Mouse (Mus musculus): ENCODE data around the gene Hist2h3b. TPM values are rescaled to one million over a fixed set of nuclear protein-coding genes. Genes with fewer than 3 reads are reported as not detected.
A peak's percentile ranks its signal among the peaks of the same experiment; 100 is the strongest.
"Not testable (repeated sequence)": the region's sequence is repeated elsewhere in the genome, so short reads cannot be mapped to it uniquely, and the experiment has no call there.

The Hist2h3b gene
- total RNA-seq, 2 experiments from 2014 or later = 36.6 to 38.6 TPM

DNA sequence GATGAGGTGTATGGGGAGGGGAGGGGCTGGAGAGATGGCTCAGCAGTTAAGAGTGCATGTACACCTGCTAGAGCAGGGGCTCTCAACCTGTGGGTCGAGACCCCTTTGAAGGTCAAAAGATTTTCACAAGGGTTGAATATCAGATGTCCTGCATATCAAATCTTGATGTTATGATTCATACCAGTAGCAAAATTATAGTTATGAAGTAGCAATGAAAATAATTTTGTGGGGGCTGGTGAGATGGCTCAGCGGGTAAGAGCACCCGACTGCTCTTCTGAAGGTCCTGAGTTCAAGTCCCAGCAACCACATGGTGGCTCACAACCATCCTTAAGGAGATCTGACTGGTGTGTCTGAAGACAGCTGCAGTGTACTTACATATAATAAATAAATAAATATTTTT, 22.3 kb downstream of the Hist2h3b start:
- intact Hi-C loops (cut with DNase I) = not testable (repeated sequence)

GRCm38 (mm10) chr3:96292641-96293040, 24.2 kb downstream of the Hist2h3b start:
- no peak for DNase-seq
- intact Hi-C loops (cut with DNase I) = no loop called here

More for the DNA sequence above, 22.3 kb downstream of the Hist2h3b start:
- DNase-seq = not testable (repeated sequence)

DNA sequence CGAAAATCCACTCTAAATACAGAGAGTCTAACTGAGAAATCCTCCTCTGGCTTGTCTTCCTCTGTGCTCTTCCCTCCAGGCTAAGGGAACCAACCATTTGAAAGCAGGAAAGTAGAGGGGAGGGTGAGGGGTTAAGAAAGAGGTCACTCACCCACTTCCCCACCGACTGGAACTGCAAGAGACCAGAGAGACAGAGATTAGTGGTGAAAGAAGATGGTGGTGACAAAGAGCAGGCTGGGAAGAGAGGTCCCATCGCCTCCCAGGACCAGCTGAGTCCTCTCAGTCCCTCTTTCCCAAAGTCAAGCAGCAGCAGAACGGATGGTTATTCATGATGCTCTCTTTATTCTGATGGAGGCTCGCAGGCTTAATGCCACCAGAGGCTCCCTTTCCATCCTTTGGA, 24.9 kb downstream of the Hist2h3b start:
- intact Hi-C loops (cut with DNase I) = no loop called here
- DNase-seq = no peak

DNA sequence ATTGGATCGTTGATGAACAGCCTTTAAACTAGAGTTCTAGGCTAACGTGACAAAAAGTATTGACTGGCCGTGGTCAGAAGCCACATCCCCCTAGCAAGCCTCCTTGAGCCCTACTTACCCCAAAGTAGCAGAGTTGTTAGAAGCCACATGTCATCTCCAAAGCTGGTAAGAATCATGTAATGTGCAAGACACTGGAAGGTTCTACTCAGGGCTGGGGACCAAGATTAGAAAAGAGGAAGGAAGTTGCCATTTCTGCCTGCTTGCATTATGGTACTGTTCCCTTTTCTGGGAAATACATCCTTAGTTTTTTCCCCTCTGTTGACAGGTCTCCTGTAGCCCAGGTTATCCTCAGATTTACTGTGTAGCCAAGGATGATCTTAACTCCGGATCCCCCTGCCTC, 25.3 kb downstream of the Hist2h3b start, which contains the start of gene Fcgr1:
Gene Fcgr1, minus strand, starts transcription at position 183 of the 400 bp plus-strand sequence.
- no peak for DNase-seq
- intact Hi-C loops (cut with DNase I) = no loop called here

DNA sequence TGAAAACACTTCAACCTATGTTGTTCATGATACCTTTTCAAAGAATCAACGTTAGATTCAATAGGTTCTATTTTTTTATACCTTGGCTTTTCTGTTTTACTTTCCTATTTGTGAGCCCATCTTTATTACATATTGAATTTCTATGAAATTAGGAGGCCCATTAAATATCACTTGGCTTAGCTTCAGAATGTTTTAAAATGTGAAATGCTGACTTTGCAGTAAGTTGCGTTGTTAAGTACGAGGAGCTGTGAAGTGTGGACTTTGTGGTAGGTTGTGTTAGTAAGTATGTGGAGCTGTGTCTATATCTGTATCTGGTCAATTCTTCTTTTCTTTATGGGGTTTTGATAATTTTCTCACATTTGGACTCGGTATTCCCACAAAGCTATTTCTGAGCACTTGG, 29.9 kb downstream of the Hist2h3b start:
- intact Hi-C loops (cut with DNase I) = no loop called here

DNA sequence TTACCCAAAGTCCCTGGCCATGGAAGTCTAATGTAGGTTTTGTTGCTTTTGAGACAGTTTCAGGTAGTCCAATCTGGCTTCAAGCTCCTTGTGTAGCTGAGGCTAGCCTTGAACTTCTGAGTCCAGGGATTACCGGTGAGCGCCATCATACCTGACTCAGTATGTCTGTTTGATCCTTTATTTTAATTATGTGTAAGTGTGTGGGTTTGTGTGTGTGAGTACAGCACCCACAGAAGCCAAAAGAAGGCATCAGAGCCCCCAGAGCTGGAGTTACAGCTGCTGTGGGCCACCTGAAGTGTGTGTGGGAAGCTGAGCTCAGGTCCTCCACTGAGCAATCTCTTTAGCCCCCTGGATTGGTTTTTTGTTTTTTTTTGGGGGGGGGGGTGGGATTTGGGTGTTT, 31.1 kb downstream of the Hist2h3b start:
- DNase-seq = no peak
- intact Hi-C loops (cut with DNase I) = no loop called here

More for the DNA sequence above, 29.9 kb downstream of the Hist2h3b start:
- DNase-seq = no peak

GRCm38 (mm10) chr3:96300706-96301529, 32.5 kb downstream of the Hist2h3b start:
- peak in 1 of 2 experiments; percentile 34 for DNase-seq
- intact Hi-C loops (cut with DNase I) = no loop called here

DNA sequence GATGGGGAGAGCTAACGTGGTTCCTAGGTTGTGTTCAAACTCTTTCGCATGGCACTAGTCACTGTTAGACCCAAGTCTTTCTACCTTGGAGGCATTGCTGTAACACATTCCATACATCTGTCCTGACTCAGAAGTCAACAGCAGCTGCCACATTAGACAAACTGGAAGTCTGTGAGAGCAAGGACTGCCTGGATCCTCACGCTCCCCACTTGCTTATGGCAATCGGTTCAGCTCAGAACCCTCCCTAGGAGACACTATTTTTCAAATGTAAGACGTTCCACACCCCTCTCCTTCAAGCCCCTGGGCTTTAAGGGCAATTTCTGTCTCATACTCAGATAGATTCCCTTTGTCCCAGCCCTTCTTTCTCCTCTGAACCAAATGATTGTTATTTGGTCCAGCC, 33.6 kb downstream of the Hist2h3b start:
- intact Hi-C loops (cut with DNase I) = no loop called here

GRCm38 (mm10) chr3:96306506-96306905, 38.1 kb downstream of the Hist2h3b start:
- intact Hi-C loops (cut with DNase I) = no loop called here
- DNase-seq = no peak

More for the DNA sequence above, 33.6 kb downstream of the Hist2h3b start:
- no peak for DNase-seq

DNA sequence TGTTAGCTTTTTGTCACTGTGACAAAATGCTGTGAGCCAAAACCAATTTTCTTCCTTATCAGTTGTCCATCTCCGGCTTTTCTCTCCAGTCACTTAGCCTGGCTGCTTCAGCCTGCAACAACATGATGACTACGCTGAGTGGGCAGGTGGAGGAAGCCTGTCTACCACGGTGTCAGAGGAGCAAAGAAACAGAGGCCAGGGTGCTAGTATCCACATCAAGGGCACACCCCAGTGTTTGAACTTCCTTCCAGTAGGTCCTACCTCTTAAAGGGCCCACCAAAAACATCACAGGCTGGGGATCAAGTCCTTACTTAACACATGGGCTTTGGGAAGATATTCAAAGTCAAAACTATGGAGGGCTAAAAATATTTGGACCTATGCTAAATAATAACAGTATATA, 41.0 kb downstream of the Hist2h3b start:
- intact Hi-C loops (cut with DNase I) = no loop called here

DNA sequence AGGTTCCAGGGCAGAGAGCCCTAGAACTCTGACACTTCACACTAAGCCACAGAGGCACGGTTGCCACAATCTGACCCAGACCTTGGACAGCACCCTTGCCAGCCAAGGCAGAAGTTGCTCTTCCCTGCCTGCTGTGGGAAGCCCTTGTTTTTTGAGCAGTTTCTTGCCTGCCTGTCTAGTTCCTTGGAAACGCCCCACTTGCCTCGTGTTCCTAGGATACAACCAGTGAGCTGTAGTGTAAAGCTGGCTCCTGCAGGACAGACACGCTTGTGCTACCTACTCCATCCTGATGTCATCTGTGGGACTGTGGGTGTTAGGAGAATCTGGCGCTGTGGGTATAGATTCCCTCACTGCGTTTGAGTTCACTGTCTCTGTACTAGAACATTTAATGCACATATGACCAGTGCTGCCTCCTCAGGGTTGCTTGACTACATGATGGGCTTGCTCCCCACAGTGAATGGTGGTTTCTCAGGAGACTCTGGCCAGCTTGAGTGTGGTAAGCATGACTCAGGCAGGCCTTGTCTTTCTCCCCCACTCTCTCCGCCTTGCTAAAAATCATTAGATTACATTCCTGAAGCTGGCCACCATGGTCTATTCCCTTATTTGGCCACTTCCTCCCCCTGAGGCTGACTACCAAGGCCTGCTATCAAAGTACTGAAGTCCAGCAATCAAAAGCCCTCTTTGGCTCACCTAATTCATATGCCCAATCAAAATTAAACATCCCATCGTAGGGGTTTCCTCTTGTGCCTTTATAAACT, 44.1 kb downstream of the Hist2h3b start:
- intact Hi-C loops (cut with DNase I) = no loop called here
- DNase-seq = no peak

More for the DNA sequence above, 41.0 kb downstream of the Hist2h3b start:
- no peak for DNase-seq

Small RNAs within 50 kb of the gene (microRNA-seq; reads per million reads assigned to microRNA genes)
- gene Gm44492 (ENCODE audit: borderline number of aligned reads in 2 of 2) = 0 reads per million in 2 experiments
- gene Gm47311 (ENCODE audit: borderline number of aligned reads in 2 of 2) = 0 reads per million in 2 experiments
- gene Gm47313 (ENCODE audit: borderline number of aligned reads in 2 of 2) = 0 reads per million in 2 experiments

Other genes with a start within 250 kb of the Hist2h3b start
- 10 to 100 TPM; 22.3 to 26.0 TPM for gene Vps45, start 210.2 kb upstream of the Hist2h3b start, total RNA-seq (2021)
- 10 to 100 TPM; 56.7 to 67.6 TPM for gene Otud7b, start 164.1 kb upstream of the Hist2h3b start, total RNA-seq (2021)
- gene Mtmr11, start 106.7 kb upstream of the Hist2h3b start, total RNA-seq (2021) = 1 to 10 TPM; 2.0 to 5.6 TPM
- gene Sf3b4, start 96.3 kb upstream of the Hist2h3b start, total RNA-seq (2021) = 10 to 100 TPM; 15.1 to 17.3 TPM
- 1 to 10 TPM; 3.4 to 9.9 TPM for gene Sv2a, start 87.5 kb upstream of the Hist2h3b start, total RNA-seq (2021)
- 10 to 100 TPM; 25.1 to 26.9 TPM for gene Bola1, start 48.9 kb upstream of the Hist2h3b start, total RNA-seq (2021)
- 1 to 10 TPM; 1.9 to 2.3 TPM for gene Hist2h2ab, start 48.8 kb upstream of the Hist2h3b start, total RNA-seq (2021)
- 10 to 100 TPM; 32.1 to 35.4 TPM for gene Hist2h2ac, start 47.8 kb upstream of the Hist2h3b start, total RNA-seq (2021)
- gene Hist2h2be, start 47.5 kb upstream of the Hist2h3b start, total RNA-seq (2021) = 10 to 100 TPM in 1 of 2 experiments, 1 to 10 TPM in 1; 8.3 to 10.5 TPM
- gene Hist2h3c2, start 29.5 kb upstream of the Hist2h3b start, total RNA-seq (2021) = 10 to 100 TPM in 1 of 2 experiments, 1 to 10 TPM in 1; 8.9 to 10.6 TPM
- gene Hist2h2aa2, start 28.4 kb upstream of the Hist2h3b start, total RNA-seq (2021) = 100 to 1,000 TPM; 243 to 253 TPM
- 10 to 100 TPM in 1 of 2 experiments, 1 to 10 TPM in 1; 6.4 to 16.6 TPM for gene Hist2h2aa1, start 23.2 kb upstream of the Hist2h3b start, total RNA-seq (2021)
- not detected for gene Hist2h3c1, start 22.0 kb upstream of the Hist2h3b start, total RNA-seq (2021)
- gene Hist2h4, start 5.3 kb upstream of the Hist2h3b start, total RNA-seq (2021) = 10 to 100 TPM; 14.0 to 17.5 TPM
- gene Hist2h2bb, start 1.1 kb downstream of the Hist2h3b start, total RNA-seq (2021) = 10 to 100 TPM; 51.8 to 59.2 TPM
- gene Fcgr1, start 25.3 kb downstream of the Hist2h3b start, total RNA-seq (2021) = 1 to 10 TPM in 1 of 2 experiments, under 1 TPM in 1; 0.47 to 1.4 TPM
- not detected for gene BC107364, start 183.7 kb downstream of the Hist2h3b start, total RNA-seq (2021)

All from heart, postnatal 36 days (tissue).